Mouse (Mus musculus): ENCODE results near the gene Zfp654. TPM values are rescaled to one million over a fixed set of nuclear protein-coding genes. Genes with fewer than 3 reads are reported as not detected.
"Not testable (repeated sequence)": the region's sequence is repeated elsewhere in the genome, so short reads cannot be mapped to it uniquely, and the experiment has no call there.

The Zfp654 gene
- polyA plus RNA-seq, 1 experiment from 2014 or later: 5.4 TPM

DNA sequence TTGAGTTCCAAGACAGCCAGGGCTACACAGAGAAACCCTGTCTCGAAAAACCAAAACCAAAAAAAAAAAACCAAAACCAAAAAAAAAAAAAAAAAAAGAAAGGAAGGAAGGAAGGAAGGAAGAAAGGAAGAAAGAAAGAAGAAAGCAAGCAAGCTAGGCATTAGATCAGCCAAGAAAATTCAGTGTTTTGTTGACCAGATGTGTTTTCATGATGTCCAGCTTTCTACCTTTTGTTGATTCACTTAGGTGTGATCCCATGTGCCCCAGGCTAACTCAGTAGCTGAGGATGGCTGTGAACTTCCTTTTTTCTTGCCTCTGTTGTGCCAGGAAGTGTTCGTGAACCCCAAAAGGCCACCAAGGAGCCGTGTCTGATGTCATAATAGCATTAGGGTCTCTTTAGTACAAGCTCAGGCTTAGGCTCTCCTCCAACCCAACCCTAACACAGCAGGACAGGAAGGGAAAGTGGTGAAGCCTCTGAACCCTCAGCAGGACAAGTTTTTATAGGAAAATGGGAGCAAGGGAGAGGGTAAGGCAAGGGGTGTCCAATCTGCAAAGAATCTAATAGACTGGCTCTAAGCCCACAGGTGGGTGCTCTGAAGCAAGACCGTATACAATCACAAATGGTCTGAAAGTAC, 25.3 kb upstream of the Zfp654 start:
- ATAC-seq: no peak

DNA sequence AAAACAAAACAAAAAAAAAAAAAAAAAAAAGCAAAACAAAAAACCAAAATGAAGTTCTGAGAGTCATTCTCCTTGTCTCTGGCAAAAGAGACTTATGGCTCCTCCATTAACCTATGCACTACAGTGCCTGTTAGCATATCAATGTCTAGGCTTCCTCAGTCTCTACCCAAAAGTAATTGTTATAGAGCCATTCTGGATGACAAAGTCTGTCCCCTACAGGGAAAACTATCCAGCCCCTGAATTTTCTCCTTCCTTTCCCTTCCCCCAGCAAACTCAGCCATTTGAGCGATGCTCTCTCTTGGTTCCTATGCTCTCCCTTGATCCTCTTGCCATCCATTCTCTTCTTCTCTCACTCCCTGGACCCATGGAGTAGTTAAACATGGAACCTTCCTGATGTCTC, 24.4 kb upstream of the Zfp654 start:
- Histone ChIP-seq H3K27ac (no peak overlapping the region), H3K4me1 (peaks cover 6% of the 10 kb centered on the region; the same call in 1 of the 2 replicates), H3K27me3 (replicated peaks) (no peaks in the 10 kb centered on the region), H3K9ac (no peak overlapping the region), H3K36me3 (no peaks in the 10 kb centered on the region), H3K4me3 (no peak overlapping the region), H3K9me3 (replicated peaks) (no peaks in the 10 kb centered on the region), H3K4me2 (no peak overlapping the region)
- ATAC-seq: no peak
- 71% methylated on average over 1 of the region's 1 CpGs for WGBS (ENCODE audit: insufficient replicate concordance)

More for the DNA sequence above, 25.3 kb upstream of the Zfp654 start:
- peaks cover 6% of the 10 kb centered on the region; the same call in 1 of the 2 replicates for H3K4me1 ChIP-seq
- no peak overlapping the region for H3K27ac ChIP-seq
- H3K9me3 ChIP-seq (replicated peaks): no peaks in the 10 kb centered on the region
- H3K36me3 ChIP-seq: no peaks in the 10 kb centered on the region
- no peak overlapping the region for H3K9ac ChIP-seq
- 55% methylated on average over 4 of the region's 4 CpGs for WGBS (ENCODE audit: insufficient replicate concordance)
- H3K4me2 ChIP-seq: no peak overlapping the region
- no peak overlapping the region for H3K4me3 ChIP-seq
- no peaks in the 10 kb centered on the region for H3K27me3 ChIP-seq (replicated peaks)

DNA sequence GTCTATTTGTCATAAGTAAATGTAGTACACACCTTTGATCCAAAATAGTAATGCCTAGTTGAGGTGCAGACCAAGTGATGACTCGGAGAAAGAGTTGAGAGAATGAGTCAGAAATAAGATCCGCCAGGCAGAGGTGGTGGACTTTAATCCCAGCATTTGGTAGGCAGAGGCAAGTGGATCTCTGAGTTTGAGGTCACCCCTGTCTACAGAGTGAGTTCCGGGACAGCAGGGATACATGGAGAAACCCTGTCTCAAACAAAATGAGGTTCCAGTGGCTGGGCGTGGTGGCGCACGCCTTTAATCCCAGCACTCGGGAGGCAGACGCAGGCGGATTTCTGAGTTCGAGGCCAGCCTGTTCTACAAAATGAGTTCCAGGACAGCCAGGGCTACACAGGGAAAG, 23.9 kb upstream of the Zfp654 start:
- Histone ChIP-seq H3K36me3 (no peaks in the 10 kb centered on the region), H3K4me3 (no peak overlapping the region), H3K4me2 (no peak overlapping the region), H3K4me1 (peaks cover 6% of the 10 kb centered on the region; the same call in 1 of the 2 replicates), H3K9me3 (replicated peaks) (no peaks in the 10 kb centered on the region), H3K27me3 (replicated peaks) (no peaks in the 10 kb centered on the region), H3K9ac (no peak overlapping the region), H3K27ac (no peak overlapping the region)
- no peak for ATAC-seq
- 89% methylated on average over 10 of the region's 10 CpGs for WGBS (ENCODE audit: insufficient replicate concordance)

DNA sequence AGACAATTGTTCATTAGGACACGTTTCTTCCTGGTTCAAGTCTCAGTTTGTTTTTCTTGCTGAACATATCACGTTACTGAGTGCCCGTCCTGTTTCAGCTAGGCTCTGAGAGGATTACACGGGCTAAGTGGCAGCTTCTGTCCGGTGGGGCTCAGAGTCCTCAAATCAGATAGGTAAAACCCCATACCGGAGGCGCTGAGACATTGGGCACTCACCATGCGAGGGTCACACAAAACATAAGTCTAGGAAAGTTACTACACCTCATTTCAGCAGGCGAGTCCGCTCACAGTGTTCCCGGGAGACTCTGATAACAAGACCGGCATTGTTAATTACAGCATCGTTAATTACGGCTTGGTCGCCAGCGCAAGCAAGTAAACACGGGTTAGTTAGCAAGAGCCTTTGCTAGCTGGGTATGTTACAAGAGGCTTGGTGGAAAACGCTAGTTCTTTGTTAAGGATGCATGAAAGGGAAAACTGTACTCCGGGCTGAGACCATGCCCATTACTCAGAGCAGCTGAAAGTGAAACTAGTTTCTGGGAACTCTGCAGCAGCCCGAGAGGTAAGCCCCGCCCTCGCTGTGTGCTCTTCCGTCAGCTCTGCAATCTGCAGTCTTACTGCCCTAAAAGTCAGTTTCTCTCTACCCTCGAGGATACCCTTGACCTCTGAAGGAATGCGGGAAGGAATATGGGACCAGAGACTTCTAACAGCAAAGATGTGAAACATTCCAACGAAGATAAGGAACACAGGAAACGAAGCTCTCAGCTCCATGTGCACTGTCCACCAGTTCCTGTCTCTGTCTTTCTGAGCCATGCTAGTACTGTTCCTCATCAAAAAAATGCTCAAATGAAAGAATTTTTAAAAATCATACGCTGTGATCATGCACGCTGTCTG, 22.2 kb upstream of the Zfp654 start:
- Histone ChIP-seq H3K36me3 (no peaks in the 10 kb centered on the region), H3K4me2 (peak overlapping the region; percentile 70), H3K27ac (peak overlapping the region; percentile 89), H3K4me1 (peaks cover 6% of the 10 kb centered on the region; the same call in 1 of the 2 replicates), H3K27me3 (replicated peaks) (no peaks in the 10 kb centered on the region), H3K9me3 (replicated peaks) (no peaks in the 10 kb centered on the region), H3K9ac (peak overlapping the region; percentile 70), H3K4me3 (peak overlapping the region; percentile 72)
- ATAC-seq: peak; percentile 96
- 2% methylated on average over 29 of the region's 29 CpGs for WGBS (ENCODE audit: insufficient replicate concordance)

DNA sequence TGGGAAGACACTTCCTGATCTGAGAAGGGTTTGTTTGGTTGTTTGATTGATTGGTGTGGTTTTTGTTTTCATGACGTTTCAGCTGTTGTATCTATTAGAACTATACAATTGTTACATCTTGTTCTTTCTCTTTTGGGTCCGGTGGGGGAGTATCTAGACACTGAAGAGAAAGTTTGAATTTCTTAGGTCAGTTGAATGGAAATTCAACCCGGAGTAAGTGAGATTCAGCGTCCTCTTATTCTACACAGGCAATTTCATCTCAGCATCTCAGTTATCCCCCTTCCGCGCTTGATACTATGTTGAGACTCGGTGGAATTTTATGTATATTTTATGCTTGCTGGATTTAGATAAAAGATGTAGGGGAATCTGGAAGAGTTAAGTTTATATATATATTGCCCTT, 21.4 kb upstream of the Zfp654 start:
- Histone ChIP-seq H3K4me1 (peaks cover 6% of the 10 kb centered on the region; the same call in 1 of the 2 replicates), H3K9me3 (replicated peaks) (no peaks in the 10 kb centered on the region), H3K4me3 (peak overlapping the region; percentile 72), H3K4me2 (peak overlapping the region; percentile 70), H3K36me3 (no peaks in the 10 kb centered on the region), H3K27me3 (replicated peaks) (no peaks in the 10 kb centered on the region), H3K9ac (peak overlapping the region; percentile 70), H3K27ac (0 out of 2 replicates have a peak overlapping the region, but pooled peaks have one; percentile 37)
- 11% methylated on average over 7 of the region's 7 CpGs for WGBS (ENCODE audit: insufficient replicate concordance)
- no peak for ATAC-seq

DNA sequence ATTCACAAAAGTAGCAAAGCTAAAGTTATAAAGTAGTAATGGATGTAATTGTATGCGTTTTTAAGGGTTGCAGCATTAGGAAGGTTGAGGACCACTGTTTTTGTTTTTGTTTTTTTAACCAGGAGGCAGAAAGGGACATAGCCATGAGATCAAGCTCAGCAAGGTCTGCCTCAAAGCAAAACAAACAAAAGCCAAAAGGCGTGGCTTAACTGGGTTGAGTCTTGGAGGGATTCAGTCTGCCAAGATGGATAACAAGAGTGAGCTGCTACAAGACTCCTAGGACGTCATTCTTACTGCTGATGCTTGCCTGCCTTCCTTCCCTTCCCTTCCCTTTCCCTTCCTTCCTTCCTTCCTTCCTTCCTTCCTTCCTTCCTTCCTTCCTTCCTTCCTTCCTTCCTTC, 20.8 kb upstream of the Zfp654 start:
- no peak overlapping the region for H3K27ac ChIP-seq
- H3K27me3 ChIP-seq (replicated peaks): no peaks in the 10 kb centered on the region
- H3K4me1 ChIP-seq: peaks cover 6% of the 10 kb centered on the region; the same call in 1 of the 2 replicates
- H3K4me3 ChIP-seq: peak overlapping the region; percentile 72; the same call in 1 of the 2 replicates
- no peak overlapping the region for H3K9ac ChIP-seq
- H3K4me2 ChIP-seq: peak overlapping the region; percentile 70
- no peaks in the 10 kb centered on the region for H3K36me3 ChIP-seq
- H3K9me3 ChIP-seq (replicated peaks): no peaks in the 10 kb centered on the region
- ATAC-seq: no peak
- 38% methylated on average over 3 of the region's 3 CpGs for WGBS (ENCODE audit: insufficient replicate concordance)

DNA sequence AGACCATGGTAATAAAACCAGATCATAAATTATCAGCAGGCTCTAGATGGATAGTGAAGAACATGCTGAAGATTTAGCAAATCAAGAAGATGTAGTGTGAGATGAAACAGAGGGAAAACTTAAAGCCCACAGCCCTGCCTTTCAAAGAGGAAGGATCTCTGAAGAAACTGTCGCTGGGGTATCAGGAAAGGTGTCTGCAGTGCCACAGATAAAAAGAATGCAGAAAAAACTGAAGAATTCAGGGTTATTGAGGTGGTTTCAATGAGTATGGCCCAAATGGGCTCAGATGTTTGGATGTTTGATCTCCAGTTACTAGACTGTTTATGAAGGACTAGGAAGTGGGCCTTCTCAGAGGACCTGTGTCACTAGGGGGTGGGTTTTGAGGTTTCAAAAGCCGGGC, 18.2 kb upstream of the Zfp654 start:
- Histone ChIP-seq H3K27ac (no peak overlapping the region), H3K4me1 (peaks cover 6% of the 10 kb centered on the region; the same call in 1 of the 2 replicates), H3K4me3 (no peak overlapping the region), H3K4me2 (no peak overlapping the region), H3K27me3 (replicated peaks) (no peaks in the 10 kb centered on the region), H3K9ac (no peak overlapping the region), H3K36me3 (no peaks in the 10 kb centered on the region), H3K9me3 (replicated peaks) (no peaks in the 10 kb centered on the region)
- no peak for ATAC-seq
- 49% methylated on average over 2 of the region's 2 CpGs for WGBS (ENCODE audit: insufficient replicate concordance)

DNA sequence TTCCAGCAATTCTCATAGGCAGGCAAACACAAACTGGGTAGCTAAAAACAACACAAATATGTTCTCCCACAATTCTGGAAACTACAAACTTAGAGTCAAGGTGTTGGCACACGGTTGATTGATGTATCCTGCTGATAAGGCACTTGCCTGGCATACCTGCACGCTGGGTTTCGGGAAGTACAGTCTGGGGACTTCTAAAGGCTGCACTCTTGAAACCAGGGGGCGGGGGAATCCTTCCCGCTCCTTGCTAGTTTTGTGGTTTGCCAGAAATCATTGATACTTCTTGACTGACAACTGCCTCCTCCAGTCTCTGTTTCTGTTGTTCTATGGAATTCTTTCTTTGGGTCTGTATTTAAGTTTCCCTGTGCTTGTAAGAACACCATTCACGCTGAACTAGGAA, 17.2 kb upstream of the Zfp654 start:
- H3K4me2 ChIP-seq: no peak overlapping the region
- H3K36me3 ChIP-seq: no peaks in the 10 kb centered on the region
- H3K4me3 ChIP-seq: no peak overlapping the region
- peaks cover 6% of the 10 kb centered on the region; the same call in 1 of the 2 replicates for H3K4me1 ChIP-seq
- no peak overlapping the region for H3K9ac ChIP-seq
- H3K27ac ChIP-seq: no peak overlapping the region
- no peak for ATAC-seq
- H3K9me3 ChIP-seq (replicated peaks): no peaks in the 10 kb centered on the region
- WGBS (ENCODE audit: insufficient replicate concordance): 42% methylated on average over 6 of the region's 6 CpGs
- H3K27me3 ChIP-seq (replicated peaks): no peaks in the 10 kb centered on the region

DNA sequence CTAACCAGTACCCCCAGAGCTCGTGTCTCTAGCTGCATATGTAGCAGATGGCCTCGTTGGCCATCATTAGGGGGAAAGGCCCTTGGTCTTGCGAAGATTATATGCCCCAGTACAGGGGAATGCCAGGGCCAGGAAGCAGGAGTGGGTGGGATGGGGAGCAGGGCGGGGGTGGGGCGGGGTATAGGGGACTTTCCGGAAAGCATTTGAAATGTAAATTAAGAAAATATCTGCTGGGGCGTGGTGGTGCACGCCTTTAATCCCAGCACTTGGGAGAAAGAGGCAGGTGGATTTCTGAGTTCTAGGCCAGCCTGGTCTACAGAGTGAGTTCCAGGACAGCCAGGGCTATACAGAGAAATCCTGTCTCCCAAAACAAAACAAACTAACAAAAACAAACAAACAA, 14.4 kb upstream of the Zfp654 start:
- not testable (repeated sequence) for ATAC-seq; H3K9me3 ChIP-seq (replicated peaks); H3K4me3 ChIP-seq; H3K4me1 ChIP-seq; H3K27me3 ChIP-seq (replicated peaks); H3K9ac ChIP-seq; H3K36me3 ChIP-seq; H3K4me2 ChIP-seq; H3K27ac ChIP-seq
- WGBS (ENCODE audit: insufficient replicate concordance): 84% methylated on average over 8 of the region's 8 CpGs

DNA sequence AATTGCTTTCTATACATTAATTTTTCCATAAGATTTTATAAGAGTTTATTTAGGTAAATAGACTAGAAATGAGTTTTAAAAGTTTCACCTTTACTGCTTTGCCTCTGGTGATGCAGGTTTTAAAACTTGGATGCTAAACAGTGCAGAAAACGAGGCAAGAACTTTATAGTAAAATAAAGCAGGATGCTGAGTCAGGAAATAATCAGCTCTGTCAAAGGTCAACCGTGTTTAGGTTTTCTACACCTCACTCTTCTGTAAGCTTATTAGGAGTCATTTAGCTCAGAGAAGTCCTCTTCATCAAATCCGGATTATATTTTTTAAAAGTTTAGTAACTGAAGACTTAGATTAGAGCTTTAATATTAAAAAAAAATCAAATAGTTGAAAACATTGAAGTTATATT, 5.5 kb upstream of the Zfp654 start:
- Histone ChIP-seq H3K4me2 (no peak overlapping the region), H3K9ac (no peak overlapping the region), H3K27ac (no peak overlapping the region), H3K4me3 (no peak overlapping the region), H3K4me1 (peaks cover 16% of the 10 kb centered on the region), H3K27me3 (replicated peaks) (no peaks in the 10 kb centered on the region), H3K9me3 (replicated peaks) (no peaks in the 10 kb centered on the region), H3K36me3 (peaks cover 44% of the 10 kb centered on the region)
- WGBS (ENCODE audit: insufficient replicate concordance): 71% methylated on average over 3 of the region's 3 CpGs
- ATAC-seq: no peak

DNA sequence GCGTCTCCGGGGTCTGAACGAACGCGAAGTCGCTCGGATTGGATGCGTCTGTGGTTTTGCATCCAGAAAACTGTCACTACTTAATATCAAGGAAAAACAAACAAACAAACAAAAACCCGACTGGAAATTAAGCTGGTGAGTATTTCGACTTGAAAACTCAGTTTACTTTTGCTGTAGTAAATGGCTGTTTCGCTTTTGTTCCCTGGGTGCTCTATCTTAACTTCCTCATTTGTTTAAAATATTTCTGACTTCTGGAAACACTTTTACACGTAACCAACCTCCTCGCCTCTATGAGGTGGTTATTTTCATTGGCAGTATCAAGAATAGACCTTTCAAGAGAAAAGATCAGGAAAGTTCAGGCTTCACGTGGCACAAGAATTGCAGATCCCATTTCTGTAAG, 1.4 kb upstream of the Zfp654 start:
- peak overlapping the region; percentile 98 for H3K27ac ChIP-seq
- H3K9me3 ChIP-seq (replicated peaks): no peaks in the 10 kb centered on the region
- H3K4me1 ChIP-seq: peaks cover 24% of the 10 kb centered on the region
- H3K9ac ChIP-seq: peak overlapping the region; percentile 87
- H3K4me2 ChIP-seq: peak overlapping the region; percentile 81
- peak overlapping the region; percentile 98 for H3K4me3 ChIP-seq
- ATAC-seq: no peak
- peaks cover 42% of the 10 kb centered on the region for H3K36me3 ChIP-seq
- no peaks in the 10 kb centered on the region for H3K27me3 ChIP-seq (replicated peaks)
- 5% methylated on average over 14 of the region's 14 CpGs for WGBS (ENCODE audit: insufficient replicate concordance)

DNA sequence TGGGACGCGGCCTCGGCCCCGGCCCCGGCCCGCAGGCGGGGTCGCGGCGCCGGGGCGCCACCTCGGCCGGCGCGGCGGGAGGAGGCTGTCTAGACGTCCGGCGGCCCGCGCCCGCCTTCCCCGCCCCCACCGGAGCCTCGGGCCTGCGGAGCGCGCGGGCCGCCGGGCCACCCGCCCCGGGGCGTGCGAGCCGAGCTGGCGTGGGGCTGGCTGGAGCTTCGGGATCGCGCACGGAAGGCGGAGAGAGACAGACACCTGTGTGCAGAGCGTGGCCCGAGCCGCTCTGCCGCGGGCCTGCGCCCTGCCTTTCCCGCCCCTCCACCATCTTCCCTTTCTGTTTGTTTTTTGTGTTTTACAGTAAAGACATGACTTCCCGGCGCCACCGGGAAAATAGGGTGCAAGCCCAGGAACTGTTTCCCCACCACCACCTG, 1.0 kb upstream of the Zfp654 start:
- Histone ChIP-seq H3K27ac (peak overlapping the region; percentile 98), H3K4me3 (peak overlapping the region; percentile 98), H3K36me3 (peaks cover 38% of the 10 kb centered on the region), H3K4me1 (peaks cover 24% of the 10 kb centered on the region), H3K27me3 (replicated peaks) (no peaks in the 10 kb centered on the region), H3K4me2 (peak overlapping the region; percentile 81), H3K9me3 (replicated peaks) (no peaks in the 10 kb centered on the region), H3K9ac (peak overlapping the region; percentile 87)
- ATAC-seq: peak; percentile 14
- WGBS (ENCODE audit: insufficient replicate concordance): under 1% methylated on average over 29 of the region's 53 CpGs

Measured in liver, embryonic 12.5 days (tissue).